Mouse (Mus musculus): ENCODE measurements at regions not wholly inside any gene's neighbourhood (a gene's known extent, or its start where the extent isn't known, plus 50 kb on each side); places are given as distances from the start of the nearest gene placed in this dataset.

- no peak for DNase-seq (ENCODE audit: low spot score in 2 of 2)
These were observed 459.9 kb downstream of the Bcl11a start for GRCm38 (mm10) chr11:24537721-24538120.

- DNase-seq (ENCODE audit: low spot score in 2 of 2): no peak
These were observed 491.8 kb downstream of the Bcl11a start for GRCm38 (mm10) chr11:24569655-24570054.

- no peak for DNase-seq (ENCODE audit: low spot score in 2 of 2)
These were observed 535.7 kb downstream of the Bcl11a start for GRCm38 (mm10) chr11:24613529-24613928.

- DNase-seq (ENCODE audit: low spot score in 2 of 2): no peak
These were observed 537.6 kb downstream of the Bcl11a start for GRCm38 (mm10) chr11:24615436-24615835.

- DNase-seq (ENCODE audit: low spot score in 2 of 2): no peak
These were observed 540.7 kb downstream of the Bcl11a start for GRCm38 (mm10) chr11:24618586-24618985.

GRCm38 (mm10) chr11:24619021-24619420 is 541.2 kb downstream of the Bcl11a start:
- no peak for DNase-seq (ENCODE audit: low spot score in 2 of 2)

- DNase-seq (ENCODE audit: low spot score in 2 of 2): no peak
These were observed 550.8 kb downstream of the Bcl11a start for GRCm38 (mm10) chr11:24628619-24629018.

DNA sequence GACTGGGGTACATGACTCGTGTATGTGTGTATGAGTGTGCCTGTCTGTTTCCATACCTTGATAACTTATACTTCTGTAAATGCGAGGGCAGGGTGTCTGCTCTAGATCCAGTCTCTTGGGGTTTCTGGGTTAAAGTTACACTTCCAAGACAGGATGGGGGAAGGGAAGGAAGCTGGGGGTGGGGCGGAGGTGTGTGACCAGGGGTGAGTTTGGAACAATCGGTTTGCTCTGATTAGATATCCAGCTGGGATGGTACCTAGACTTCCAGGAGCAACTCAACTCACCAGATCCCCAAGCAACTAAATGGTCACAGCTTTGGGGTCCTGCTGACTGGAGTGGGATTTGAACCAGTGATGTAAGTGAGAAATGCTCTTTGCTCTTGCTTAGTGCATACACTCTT is 551.6 kb downstream of the Bcl11a start:
- DNase-seq (ENCODE audit: low spot score in 2 of 2): no peak

GRCm38 (mm10) chr11:24630403-24630900 is 552.6 kb downstream of the Bcl11a start:
- no peak for DNase-seq (ENCODE audit: low spot score in 2 of 2)

DNA sequence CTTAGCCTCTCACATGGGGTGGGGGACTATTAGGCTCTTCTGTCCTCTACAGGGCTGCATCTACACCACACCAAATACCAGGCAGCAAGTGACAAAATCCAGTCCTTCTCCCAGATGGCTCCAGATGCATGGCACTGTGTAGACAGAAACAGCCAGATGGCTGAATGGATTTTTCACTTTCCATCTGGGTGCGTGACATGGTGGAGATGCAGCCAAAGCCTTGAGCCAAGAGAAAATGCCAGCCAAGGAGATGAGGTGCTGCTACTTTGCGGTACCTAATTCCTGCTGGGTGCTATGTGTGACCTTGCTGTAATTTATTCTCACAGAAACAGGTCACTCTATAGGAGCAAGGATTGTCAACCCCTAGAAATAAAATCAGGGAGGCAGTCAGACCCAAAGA is 553.8 kb downstream of the Bcl11a start:
- DNase-seq (ENCODE audit: low spot score in 2 of 2): no peak

DNA sequence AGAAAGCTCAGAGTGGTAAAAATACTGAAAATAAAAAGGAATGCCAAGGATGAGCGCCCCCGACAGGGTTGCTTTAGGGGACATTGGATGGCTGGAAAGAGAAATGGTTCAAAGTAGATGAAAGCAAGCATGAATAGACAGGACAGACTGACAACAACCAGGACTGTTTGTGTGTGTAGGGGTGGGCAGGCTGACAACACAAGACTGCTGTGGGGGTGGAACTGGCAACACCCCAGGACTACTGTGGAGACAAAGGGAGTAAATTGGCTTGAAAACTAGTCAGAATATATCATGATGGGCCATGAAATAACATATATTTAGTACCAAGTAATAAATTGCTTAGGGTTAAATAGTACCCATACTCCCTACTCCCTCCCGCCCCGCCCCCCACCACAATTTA is 558.9 kb downstream of the Bcl11a start:
- no peak for DNase-seq (ENCODE audit: low spot score in 2 of 2)

DNA sequence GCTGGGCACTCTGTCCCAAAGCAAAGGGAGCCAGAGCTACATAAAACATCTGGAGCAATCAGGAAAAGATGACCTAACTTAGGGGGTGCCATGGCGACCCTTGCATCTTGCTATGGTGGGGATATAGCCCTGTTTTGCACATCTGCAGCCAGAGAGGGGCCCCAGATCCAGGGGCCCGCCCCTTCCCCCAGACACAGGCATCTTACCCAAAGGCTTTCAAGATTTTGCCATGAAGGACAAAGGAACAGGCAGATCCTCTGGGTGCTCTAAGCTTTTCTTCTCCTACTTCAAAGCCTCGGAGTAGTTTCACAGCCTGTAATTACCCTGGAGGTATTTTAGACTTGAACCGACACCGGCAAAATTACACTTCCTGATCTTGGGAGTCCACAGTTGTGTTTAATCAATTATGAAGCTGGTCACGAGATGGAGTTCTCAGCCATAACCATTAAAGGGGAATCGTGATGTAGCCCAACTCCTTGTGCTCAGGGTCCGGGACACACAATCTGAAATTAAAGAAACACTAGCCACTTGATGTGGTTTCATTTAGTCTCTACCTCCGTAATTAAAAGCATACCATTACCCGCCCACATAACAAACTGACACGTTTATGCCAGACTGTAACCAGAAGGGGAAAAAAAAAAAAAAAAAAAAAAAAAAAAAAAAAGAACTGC is 565.7 kb downstream of the Bcl11a start:
- no peak for DNase-seq (ENCODE audit: low spot score in 2 of 2)

DNA sequence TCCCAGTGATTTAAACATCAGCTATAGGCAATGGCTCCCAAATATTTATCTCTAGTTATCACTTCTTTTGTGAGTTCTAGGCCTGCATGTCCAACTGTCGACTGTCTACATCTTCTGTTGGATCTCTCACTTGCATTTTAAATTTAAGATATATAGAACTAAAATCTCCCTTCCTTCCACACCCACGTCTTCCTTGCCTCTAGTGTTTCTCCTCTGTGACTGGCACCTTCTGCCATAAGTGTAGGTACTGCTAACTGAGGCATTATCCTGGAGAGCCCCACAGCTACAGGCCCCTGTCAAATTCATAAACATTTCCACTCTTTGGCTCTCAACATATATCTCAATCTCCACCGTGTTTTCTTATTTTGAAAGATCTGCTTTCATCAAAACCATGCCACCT is 575.0 kb downstream of the Bcl11a start:
- DNase-seq (ENCODE audit: low spot score in 2 of 2): no peak

DNA sequence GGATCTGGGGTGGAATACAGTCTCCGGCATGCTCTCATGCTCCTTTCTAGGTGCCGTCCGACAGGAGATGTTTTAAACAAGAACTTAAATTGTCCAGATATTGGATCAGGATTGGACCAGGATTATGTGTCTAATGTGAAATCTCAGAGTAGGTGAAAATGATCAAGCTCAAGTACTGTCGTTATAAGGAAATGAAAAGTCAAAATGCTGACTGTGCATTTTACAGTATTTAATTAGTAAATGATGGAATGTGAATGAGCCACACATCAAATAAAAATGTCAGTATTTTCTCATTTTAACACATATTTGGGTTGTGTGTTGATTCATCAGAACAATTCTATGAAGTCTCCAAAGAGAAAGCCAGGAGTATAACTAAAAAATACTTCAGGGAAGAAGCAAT is 586.2 kb downstream of the Bcl11a start:
- no peak for DNase-seq (ENCODE audit: low spot score in 2 of 2)

GRCm38 (mm10) chr11:24665310-24665709 is 587.5 kb downstream of the Bcl11a start:
- DNase-seq (ENCODE audit: low spot score in 2 of 2): no peak

DNA sequence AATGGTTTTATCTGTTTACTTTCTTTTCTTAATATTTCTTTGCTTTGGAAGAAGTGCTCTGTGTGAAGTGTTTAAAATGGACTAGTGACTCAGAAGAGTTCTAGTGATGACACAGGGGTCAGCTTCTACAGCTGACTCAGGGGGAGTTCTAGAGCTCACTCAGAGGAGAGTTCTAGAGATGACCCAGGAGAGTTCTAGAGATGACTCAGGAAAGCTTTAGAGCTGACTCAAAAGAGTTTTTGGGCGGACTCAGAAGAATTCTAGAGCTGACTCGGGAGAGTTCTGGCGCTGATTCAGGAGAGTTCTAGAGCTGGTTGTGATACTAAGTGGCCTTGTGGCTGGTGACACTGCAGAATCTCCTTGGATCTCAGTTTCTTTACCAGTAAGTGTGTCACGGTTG is 593.8 kb downstream of the Bcl11a start:
- no peak for DNase-seq (ENCODE audit: low spot score in 2 of 2)

DNA sequence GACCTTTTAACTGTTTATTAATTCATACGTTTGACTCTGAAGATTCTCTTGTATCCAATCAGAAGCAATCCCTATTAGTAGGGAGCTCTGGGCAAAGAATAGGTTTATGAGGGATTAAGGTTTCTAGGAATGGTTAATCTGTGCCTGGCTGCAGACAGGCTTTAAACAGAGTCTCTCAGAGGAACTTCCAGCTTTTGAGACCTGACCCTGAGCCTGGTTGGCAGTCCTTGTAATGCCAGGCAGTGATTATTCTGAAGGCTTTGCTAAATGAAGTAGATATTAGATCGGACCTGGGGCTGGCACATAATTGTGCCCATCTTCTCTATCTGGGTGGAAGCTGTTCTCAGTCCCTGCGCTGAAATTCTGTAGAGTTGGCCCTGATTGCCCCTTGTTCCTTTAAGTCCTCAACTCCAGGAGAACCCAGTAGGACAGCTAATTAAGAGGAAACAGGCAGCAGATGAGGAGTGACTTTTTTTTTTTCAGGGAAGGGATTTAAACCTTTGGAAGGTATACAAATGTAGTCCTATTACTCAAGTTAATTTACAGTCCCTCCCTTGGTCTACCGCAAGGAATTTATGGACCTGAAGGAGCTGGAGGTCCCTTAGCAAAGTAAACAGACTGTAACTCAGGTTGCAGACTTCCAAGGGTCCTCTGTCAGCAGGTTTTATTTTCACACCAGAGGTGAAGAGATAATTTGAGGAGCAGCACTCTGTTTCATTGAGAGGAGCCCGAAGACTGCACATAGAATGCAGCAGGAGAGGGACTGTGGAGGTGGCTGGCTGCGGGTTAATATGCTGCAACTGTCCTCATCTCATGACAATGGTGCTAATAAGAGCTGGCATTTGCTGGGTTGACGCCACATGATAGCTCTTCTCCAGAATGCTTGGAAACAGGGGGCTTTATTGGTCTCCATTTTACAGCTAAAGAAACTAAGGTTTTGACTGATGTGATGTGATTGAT is 595.7 kb downstream of the Bcl11a start:
- DNase-seq (ENCODE audit: low spot score in 2 of 2): no peak

GRCm38 (mm10) chr11:24674208-24674571 is 596.3 kb downstream of the Bcl11a start:
- DNase-seq (ENCODE audit: low spot score in 2 of 2): no peak

DNA sequence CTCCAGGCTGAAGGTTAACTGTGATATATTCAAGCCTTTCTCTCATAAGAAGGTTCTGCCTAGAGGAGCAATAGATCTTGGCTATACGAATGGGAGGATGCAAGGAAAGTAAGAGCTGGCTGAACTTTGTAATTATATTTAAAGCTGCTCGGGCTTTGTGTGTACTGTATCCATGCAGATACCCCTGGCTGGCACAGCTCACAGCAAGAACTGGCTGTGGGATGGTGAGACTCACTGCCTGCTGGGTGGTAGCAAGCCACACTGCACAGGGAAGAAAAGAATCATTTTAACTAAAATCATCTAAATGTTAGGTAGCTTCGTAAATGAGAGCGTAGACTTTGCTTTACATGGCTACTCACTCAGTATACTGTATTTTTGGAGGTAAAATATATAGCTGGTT is 599.2 kb downstream of the Bcl11a start:
- DNase-seq (ENCODE audit: low spot score in 2 of 2): no peak

DNA sequence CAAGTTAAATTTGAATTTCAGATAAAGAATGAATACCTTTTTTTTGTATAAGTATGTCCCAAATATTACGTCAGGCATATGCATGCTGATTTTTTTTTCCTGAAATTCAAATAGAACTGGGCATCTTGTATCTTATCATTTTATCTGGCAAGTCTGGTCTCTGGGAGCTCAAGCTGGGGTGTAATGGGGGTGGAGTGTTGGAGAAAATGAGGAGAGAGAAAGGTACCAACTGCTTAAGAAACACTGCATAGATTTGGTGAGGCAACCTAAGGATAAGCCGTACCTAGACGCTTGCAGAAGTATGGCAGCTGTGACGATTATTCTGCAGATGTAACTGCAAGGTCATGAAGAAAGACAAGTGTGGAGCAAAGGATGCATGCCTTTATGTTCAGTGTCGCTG is 601.7 kb downstream of the Bcl11a start:
- no peak for DNase-seq (ENCODE audit: low spot score in 2 of 2)

DNA sequence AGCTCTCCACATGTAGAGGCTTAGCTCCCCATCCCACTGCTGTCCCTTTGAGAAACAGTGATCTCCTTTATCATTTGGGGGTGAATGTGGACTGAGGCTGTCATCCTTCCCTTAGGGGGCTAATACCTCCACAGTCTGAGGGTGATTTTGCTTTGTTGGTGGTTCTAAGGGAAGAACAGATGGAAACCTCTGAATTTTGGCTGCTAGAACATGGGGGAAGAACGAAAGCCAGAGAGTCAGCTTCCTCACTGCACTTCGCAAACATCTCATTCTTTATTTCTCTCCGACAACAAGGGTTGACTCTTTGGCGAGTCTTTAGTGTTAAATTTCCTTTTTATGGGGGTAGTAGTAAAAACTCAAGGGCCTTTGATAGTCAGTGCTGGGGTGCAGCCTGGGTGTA is 604.6 kb downstream of the Bcl11a start:
- DNase-seq (ENCODE audit: low spot score in 2 of 2): no peak

DNA sequence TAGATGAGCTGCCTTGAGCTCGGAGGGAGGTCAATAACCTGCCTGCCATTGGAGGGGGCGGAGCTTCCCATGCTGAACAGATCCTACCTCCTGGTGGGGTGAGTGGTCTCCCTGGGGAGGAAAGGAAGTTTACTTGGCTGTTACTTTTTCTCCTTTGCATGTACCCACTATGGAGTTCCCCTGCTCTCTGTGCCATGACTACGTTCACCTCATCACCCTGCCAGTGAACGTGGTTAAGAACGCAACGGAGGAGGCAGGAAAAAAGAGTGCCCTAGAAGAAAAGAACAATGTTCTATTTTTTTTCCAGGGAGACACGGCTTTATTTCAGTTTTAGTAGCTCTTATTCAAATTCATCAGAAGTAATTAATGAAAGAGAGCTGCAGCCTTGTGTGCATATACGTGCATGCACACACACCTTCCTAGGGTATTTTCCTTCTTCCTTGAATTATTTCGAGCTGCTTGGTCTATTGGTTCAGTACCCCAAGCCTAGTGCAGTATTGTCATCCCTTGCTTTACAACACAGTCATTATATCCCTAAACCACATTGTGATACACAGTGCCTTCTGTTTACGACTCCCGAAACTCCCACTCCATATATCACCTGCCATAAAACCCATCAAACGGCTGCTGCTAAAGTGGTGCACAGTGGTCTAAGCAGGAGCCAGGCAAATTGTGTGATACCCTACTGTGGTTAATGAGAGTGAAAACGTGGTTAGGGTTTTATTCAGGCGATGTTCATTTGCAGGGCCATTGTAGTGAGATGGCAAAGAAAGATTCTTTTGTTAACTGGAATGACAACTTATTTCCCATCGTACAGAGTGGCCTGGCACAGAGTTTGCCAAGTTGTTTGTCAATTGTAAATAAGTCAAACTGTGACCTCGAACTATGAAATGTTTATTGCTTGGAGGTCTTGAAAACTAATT is 608.0 kb downstream of the Bcl11a start:
- DNase-seq (ENCODE audit: low spot score in 2 of 2): no peak
